Mouse (Mus musculus) kidney, adult 18-20 months (tissue): ENCODE data around the gene Cstf3.
A peak's percentile ranks its signal among the peaks of the same experiment; 100 is the strongest.

Experiments
- DNase-seq: peaks from one replicate; pipeline ENCODE4 v3.0.0; 2021

Gene Cstf3

GRCm38 (mm10) chr2:104605560-104605959 is 15.2 kb downstream of the Cstf3 start:
- no peak for DNase-seq

GRCm38 (mm10) chr2:104614786-104615185 is 24.5 kb downstream of the Cstf3 start:
- no peak for DNase-seq

GRCm38 (mm10) chr2:104615985-104616711 is 25.8 kb downstream of the Cstf3 start:
- DNase-seq: no peak

GRCm38 (mm10) chr2:104658659-104659058 is 68.3 kb downstream of the Cstf3 start:
- no peak for DNase-seq

GRCm38 (mm10) chr2:104663372-104664100 is 73.2 kb downstream of the Cstf3 start:
- DNase-seq: peak; percentile 35

- DNase-seq: no peak
Observed at GRCm38 (mm10) chr2:104669122-104669804, 78.9 kb downstream of the Cstf3 start.

- no peak for DNase-seq
Observed at GRCm38 (mm10) chr2:104671724-104672123, 81.4 kb downstream of the Cstf3 start.

GRCm38 (mm10) chr2:104677326-104677725 is 87.0 kb downstream of the Cstf3 start:
- DNase-seq: no peak

GRCm38 (mm10) chr2:104684771-104685170 is 94.4 kb downstream of the Cstf3 start:
- DNase-seq: no peak

GRCm38 (mm10) chr2:104685418-104685817 is 95.1 kb downstream of the Cstf3 start:
- DNase-seq: peak; percentile 85

- DNase-seq: no peak
Observed at GRCm38 (mm10) chr2:104687261-104687660, 96.9 kb downstream of the Cstf3 start.

GRCm38 (mm10) chr2:104688321-104688720 is 98.0 kb downstream of the Cstf3 start:
- DNase-seq: peak; percentile 38

- no peak for DNase-seq
Observed at GRCm38 (mm10) chr2:104688724-104689123, 98.4 kb downstream of the Cstf3 start.

GRCm38 (mm10) chr2:104690720-104691119 is 100.4 kb downstream of the Cstf3 start:
- no peak for DNase-seq

GRCm38 (mm10) chr2:104692551-104692950 is 102.2 kb downstream of the Cstf3 start:
- DNase-seq: no peak

- DNase-seq: no peak
Observed at GRCm38 (mm10) chr2:104699659-104700058, 109.3 kb downstream of the Cstf3 start.

GRCm38 (mm10) chr2:104703158-104703557 is 112.8 kb downstream of the Cstf3 start:
- no peak for DNase-seq

- no peak for DNase-seq
Observed at GRCm38 (mm10) chr2:104704355-104704754, 114.0 kb downstream of the Cstf3 start.

GRCm38 (mm10) chr2:104709786-104710337 is 119.5 kb downstream of the Cstf3 start:
- no peak for DNase-seq

GRCm38 (mm10) chr2:104710670-104711370 is 120.5 kb downstream of the Cstf3 start:
- DNase-seq: no peak

- peak; percentile 85 for DNase-seq
Observed at GRCm38 (mm10) chr2:104711585-104712485, 121.5 kb downstream of the Cstf3 start, which contains the start of gene Tcp11l1. Tcp11l1 (minus strand) TSS chr2:104712169.

GRCm38 (mm10) chr2:104712486-104712809 is 122.1 kb downstream of the Cstf3 start:
- no peak for DNase-seq
